Mouse (Mus musculus) ovary, postnatal 36 days (tissue): ENCODE measurements around the gene Rhbdl3.
"Not testable (repeated sequence)": the region's sequence is repeated elsewhere in the genome, so short reads cannot be mapped to it uniquely, and the experiment has no call there.

ENCODE experiments used
- DNase-seq: peaks from one replicate; pipeline ENCODE4 v3.0.0; 2022; ENCODE audit warnings: low spot score, mixed read lengths

The Rhbdl3 gene

GRCm38 (mm10) chr11:80313462-80313861, 12.8 kb downstream of the Rhbdl3 start:
- DNase-seq = no peak

DNA sequence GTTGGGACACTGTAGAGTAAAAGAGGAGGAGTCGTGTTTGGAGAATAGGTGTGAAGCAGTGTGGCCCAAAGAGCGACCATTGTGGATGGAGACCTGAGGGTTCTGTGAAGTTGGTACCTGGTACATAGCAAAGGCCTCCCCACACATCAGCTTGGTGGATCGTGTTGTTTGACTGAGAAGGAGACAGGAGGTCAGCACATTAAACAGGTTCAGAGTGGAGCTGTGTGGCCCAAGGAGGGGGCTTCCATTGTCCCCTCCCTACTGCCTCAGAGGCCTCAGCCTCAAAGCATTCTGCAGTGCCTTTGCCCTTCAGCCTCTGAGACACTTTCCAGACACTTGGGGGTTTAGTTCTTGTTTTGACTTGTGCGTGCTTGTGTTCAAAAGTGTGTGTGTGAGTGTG, 13.2 kb downstream of the Rhbdl3 start:
- no peak for DNase-seq

DNA sequence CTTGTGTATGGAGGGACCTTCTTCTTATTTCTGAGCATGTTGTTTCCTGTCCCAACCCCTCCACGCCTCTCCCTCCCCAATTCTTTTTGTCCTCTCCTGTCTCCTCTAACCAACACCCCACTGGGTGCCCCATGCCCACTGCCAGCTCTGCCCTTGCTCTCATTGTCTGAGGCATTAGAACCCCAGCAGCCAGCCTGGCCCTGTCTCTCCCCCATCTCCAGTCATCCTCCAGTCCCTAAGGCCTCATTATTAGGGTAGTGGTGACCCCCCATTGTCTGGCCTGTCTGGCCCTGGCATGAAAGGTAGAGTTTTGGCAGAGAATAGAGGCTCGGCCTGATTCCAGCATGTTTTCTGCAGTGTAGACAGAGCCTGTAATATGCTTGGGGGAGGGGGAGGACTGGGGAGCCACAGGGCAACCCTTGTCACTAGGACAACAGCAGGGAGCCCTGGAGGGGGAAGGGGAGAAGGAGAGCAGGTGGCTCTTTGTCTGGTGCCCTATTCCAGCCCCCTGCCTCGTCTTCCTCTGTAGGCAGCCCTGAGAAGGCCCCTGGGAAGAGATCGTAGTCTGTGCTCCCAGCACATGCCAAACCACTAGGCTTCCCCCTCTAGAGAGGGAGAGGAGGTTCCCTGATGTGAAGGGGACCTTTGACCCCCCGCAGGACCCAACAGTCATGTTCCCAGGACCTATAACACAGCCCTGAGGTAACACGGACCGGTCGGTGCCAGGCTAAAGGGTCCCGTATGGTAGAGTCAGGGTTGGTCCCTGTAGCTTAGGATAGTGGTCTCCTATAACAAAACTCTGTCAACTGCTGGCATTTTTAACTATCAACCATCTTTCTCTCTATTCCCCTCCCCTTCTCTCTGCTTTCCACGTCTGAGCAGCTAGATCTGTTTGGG, 15.3 kb downstream of the Rhbdl3 start:
- DNase-seq = no peak

DNA sequence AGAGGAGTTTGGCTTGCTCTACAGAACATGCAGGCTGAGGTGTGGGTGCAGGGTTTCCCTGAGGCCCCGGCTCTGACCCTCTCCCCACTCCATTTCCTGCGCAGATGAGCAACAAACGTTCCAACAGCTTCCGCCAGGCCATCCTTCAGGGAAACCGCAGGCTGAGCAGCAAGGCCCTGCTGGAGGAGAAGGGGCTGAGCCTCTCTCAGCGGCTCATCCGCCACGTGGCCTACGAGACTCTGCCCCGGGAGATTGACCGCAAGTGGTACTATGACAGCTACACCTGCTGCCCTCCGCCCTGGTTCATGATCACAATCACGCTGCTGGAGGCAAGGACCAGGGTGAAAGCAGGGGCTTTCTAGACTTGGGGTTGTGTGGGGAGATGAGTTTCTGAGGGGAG, 22.5 kb downstream of the Rhbdl3 start:
- DNase-seq = no peak

DNA sequence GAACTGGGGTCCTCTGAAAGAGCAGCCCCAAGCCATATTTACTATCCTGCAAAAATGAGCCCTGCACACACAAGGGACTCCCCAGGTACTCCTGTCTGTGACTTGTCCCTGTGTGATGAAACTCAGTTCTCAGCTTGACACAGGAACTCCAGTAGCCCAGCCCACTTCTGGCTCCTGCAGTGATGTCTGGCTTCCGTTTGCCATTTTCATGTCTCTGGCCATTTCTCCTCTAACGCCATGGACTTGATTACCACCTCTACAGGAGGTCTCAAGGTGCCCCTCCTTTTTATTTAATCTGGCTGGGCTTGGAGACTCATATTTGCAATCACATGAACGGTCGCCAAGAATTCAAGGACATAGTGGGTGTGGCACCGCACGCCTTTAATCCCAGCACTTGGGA, 23.9 kb downstream of the Rhbdl3 start:
- no peak for DNase-seq

DNA sequence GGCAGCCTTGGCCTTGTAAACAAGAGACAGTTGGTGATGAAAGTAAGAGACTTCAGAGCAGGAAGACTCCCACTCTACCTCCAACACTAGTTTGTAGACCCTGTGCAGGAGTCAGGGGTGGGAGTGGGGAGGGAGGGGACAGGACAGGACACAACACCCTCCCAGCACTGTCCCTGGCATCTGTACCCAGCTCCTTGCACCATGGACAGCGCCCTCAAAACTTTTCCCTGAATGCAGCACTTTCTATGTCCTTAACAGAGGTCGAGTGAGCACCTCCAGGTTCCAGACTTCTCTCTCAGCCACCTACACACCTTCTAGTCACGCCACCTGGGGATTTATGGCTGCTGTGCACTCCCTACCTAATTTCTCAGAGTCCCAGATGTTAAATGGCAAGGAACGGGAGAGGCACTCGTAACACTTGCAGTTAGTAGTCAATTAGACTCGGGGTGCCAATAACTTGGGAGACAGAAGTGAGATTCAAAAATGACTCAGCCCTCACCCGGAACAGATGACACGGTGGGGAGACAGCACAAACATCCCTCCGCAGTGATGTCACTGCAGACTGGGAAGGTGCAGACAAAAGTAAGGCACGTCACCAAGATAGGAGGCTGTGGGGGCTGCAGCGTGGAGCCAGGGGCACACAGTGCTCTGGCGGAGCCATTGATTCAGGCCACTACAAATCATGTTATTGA, 32.1 kb downstream of the Rhbdl3 start:
- no peak for DNase-seq

GRCm38 (mm10) chr11:80335609-80336350, 35.1 kb downstream of the Rhbdl3 start:
- no peak for DNase-seq

GRCm38 (mm10) chr11:80336351-80336730, 35.6 kb downstream of the Rhbdl3 start:
- no peak for DNase-seq

GRCm38 (mm10) chr11:80342482-80342881, 41.8 kb downstream of the Rhbdl3 start:
- DNase-seq = no peak

DNA sequence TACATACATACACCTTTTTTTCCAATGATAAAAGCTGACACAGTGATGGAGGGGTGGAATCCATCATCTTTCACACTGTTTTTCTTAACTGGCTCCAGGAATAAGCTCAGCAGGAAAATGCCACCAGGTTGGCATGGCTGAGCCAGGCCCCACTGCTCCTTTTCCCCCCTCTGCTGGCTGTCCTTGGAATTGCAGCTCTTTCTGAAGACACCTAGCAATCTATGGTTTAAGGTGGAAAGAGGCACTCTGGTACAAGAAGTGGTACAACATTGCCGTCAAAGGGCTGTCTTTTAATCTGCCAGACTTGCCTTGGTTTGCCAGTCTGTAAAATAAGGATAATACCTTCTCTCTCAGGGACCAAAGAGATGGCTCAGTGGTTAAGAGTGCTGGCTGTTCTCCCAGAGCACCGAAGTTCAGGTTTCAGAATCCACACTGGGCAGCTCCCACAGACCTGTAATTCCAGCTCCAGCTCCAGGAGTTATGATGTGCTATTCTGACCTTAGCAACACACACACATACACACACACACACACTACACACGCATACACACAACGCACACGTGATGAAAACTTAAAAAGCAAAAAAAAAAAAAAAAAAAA, 51.2 kb downstream of the Rhbdl3 start:
- peak; percentile 69 for DNase-seq

DNA sequence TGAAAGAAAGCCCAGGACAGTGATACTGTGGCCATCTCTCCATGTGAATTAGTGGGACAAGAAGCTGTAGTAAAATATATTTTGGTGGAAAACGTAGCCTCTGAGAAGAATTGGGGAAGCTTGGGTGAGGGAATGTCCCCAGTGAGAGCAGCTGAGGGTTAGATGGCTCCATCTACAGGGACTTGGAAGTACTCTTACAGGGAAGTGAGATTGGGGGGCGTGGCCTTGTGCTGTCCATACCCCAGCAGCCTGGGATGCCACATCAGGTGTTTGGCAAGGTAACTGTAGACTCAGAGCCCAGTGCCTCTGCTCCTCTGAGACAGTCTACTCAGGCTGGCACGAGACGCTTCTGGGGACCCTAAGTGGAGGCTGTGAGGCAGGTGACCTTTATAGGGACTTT, 54.1 kb downstream of the Rhbdl3 start:
- no peak for DNase-seq

DNA sequence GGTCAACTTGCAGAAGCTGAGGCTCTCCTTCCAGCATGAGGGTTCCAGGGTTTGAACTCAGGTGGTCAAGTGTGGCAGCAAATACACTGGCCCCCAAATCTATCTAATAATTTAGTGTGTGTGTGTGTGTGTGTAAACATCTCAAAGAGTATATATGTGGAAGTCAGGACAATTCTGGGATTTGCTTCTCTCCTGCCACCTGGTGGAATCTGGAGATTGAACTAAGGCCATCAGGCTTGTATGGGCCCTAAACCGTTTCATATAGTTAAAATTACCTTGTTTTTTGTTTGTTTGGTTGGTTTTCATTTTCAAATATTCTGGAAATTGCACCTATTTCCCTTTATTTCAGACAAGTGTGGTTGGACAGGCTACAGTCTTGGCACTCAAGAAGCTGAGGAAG, 68.2 kb downstream of the Rhbdl3 start:
- DNase-seq = no peak

GRCm38 (mm10) chr11:80376651-80377050, 75.9 kb downstream of the Rhbdl3 start:
- DNase-seq = no peak

DNA sequence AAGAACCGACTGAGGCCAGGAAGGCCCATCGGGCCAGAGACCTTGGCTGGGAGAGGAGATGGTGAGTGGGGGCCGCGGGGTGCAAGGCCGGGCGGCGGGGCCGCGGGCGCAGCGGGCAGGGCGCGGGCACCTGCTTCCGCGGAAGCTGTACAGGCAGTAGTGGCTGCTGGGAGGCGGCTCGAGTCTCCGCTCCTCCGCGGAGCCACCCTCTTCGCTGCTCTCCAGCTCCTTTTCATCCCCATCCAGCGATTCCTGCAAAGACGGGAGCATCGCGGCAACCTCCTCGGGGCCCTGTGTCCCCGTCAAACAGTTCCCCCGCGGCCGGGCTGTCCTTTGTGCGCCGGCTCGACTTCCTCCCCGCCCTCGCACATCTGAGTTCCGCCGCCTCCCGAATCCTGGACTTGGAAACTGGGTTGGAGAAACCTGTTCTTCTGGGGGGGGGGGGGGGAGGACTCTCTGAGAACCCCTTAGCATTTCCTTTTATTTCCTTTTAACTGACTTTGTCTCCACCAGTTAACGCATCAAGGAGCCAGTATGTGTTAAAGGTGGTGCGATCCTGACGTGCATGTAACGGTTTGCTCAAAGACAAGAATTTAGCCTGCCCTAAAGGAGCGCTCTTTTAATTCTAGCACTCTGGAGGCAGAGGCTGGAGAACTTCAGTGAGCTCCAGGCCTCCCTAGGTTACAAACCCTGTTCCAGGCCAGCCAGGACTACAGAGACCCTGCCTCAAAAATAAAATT, 77.2 kb downstream of the Rhbdl3 start, which contains the start of gene 5730455P16Rik:
TSS of gene 5730455P16Rik (minus strand) at position 323 of the 740 bp plus-strand sequence.
- DNase-seq = peak; percentile 82

DNA sequence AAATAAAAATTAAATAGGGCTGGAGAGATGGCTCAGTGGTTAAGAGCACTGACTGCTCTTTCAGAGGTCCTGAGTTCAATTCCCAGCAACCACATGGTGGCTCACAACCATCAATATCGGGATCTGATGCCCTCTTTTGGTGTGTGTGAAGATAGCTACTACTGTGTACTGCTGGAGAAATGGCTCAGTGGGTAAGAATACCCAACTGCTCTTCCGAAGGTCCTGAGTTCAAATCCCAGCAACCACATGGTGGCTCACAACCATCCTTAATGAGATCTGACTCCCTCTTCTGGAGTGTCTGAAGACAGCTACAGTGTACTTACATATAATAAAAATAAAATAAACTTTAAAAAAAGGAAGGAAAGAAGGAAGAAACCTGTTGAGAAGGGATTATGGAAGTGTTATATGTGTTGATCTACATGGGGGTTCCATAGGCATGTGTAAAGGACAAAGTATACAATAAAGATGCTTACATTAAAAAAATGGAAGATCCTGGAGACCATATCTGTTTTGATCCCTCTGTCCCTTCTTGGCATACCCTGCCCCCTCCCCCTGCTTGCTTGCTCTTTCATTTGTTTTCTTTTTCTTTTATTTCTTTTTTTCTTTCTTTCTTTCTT, 77.8 kb downstream of the Rhbdl3 start:
- not testable (repeated sequence) for DNase-seq

- not testable (repeated sequence) for DNase-seq
Observed at GRCm38 (mm10) chr11:80379184-80379583, 78.5 kb downstream of the Rhbdl3 start.

GRCm38 (mm10) chr11:80382626-80383018, 81.9 kb downstream of the Rhbdl3 start:
- peak; percentile 25 for DNase-seq

DNA sequence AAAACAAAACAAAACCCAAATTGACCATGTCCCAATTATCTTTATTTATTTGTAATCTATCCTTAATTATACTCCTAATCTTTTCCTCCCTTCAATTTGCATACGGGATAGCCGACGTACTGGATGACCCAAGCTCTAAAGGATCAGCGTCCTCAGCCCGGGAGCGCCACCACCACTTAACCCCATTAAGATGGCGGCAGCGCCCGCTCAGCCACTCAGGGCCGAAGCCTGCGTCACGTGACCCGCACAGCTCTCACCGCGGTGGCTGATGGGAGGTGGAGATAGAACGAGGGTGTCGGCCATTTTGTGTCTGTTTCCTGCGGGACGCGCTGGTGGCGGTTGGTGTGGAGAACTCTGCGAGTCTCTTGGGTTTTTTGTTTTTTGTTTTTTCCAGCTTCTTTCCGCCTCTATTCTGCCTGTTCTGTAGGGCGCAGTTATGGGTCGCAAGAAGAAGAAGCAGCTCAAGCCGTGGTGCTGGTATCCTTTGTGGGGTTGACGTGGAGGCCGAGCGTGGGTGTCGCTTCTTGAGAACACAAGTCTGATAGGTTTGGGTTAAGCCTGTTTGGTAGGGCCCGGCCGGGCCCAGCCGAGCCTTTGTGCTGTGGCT, 82.4 kb downstream of the Rhbdl3 start, which contains the start of gene Zfp207:
TSS of gene Zfp207 (plus strand) at position 261 of the 607 bp plus-strand sequence.
- peak; percentile 97 for DNase-seq

GRCm38 (mm10) chr11:80383626-80384046, 82.9 kb downstream of the Rhbdl3 start:
- DNase-seq = no peak

DNA sequence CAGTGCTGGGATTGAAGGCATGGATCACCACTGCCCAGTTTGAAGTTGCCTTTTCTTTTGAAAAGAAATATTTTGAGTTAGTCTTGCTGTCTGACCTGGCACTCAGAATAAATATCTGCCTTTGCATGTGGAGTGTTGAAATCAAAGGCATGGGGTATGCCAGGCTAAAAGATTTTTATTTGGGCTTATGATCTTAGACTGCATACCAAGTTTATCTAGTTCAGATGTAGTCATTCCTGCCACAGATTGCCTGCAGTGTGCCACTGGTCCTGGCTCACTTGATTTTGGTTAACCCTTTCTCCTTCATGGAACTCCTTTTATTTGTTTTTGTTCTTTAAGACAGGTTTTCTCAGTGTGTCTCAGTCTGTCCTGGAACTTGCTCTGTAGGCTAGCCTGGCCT, 83.7 kb downstream of the Rhbdl3 start:
- no peak for DNase-seq
